Mouse (Mus musculus): ENCODE measurements around the gene Ston2. TPM values are rescaled to one million over a fixed set of nuclear protein-coding genes. Genes with fewer than 3 reads are reported as not detected.
"Not testable (repeated sequence)": the region's sequence is repeated elsewhere in the genome, so short reads cannot be mapped to it uniquely, and the experiment has no call there.

Gene Ston2
- total RNA-seq, 2 experiments from 2014 or later = 14.7 to 20.0 TPM

GRCm38 (mm10) chr12:91798720-91799378, 10.7 kb upstream of the Ston2 start:
- intact Hi-C loops (cut with DNase I) = loop anchor here (2.0 to 5.0 kb wide), 2 partner anchors 158 to 397 kb away; no protein-coding TSS in a partner anchor

GRCm38 (mm10) chr12:91796774-91797173, 8.6 kb upstream of the Ston2 start:
- DNase-seq (ENCODE audit: low spot score in 2 of 2) = no peak

More at GRCm38 (mm10) chr12:91798720-91799378, 10.7 kb upstream of the Ston2 start:
- no peak for DNase-seq (ENCODE audit: low spot score in 2 of 2)

GRCm38 (mm10) chr12:91793266-91793665, 5.1 kb upstream of the Ston2 start:
- DNase-seq (ENCODE audit: low spot score in 2 of 2) = no peak
- intact Hi-C loops (cut with DNase I) = no loop called here

More at GRCm38 (mm10) chr12:91796774-91797173, 8.6 kb upstream of the Ston2 start:
- intact Hi-C loops (cut with DNase I) = loop anchor here (5.0 kb wide), 1 partner anchor 394 kb away; no protein-coding TSS in a partner anchor

GRCm38 (mm10) chr12:91791822-91792221, 3.6 kb upstream of the Ston2 start:
- intact Hi-C loops (cut with DNase I) = no loop called here

GRCm38 (mm10) chr12:91789801-91790200, 1.6 kb upstream of the Ston2 start:
- intact Hi-C loops (cut with DNase I) = loop anchor here (2.0 kb wide), 1 partner anchor 149 kb away; no protein-coding TSS in a partner anchor
- peak; percentile 67 to 76 for DNase-seq (ENCODE audit: low spot score in 2 of 2)

More at GRCm38 (mm10) chr12:91791822-91792221, 3.6 kb upstream of the Ston2 start:
- no peak for DNase-seq (ENCODE audit: low spot score in 2 of 2)

- DNase-seq (ENCODE audit: low spot score in 2 of 2) = not testable (repeated sequence)
- intact Hi-C loops (cut with DNase I) = loop anchor here (2.0 kb wide), 1 partner anchor 148 kb away; no protein-coding TSS in a partner anchor
Measured at GRCm38 (mm10) chr12:91788446-91788845, 259 bp upstream of the Ston2 start.

- intact Hi-C loops (cut with DNase I) = no loop called here
Measured at GRCm38 (mm10) chr12:91786355-91786754, 1.8 kb downstream of the Ston2 start.

DNA sequence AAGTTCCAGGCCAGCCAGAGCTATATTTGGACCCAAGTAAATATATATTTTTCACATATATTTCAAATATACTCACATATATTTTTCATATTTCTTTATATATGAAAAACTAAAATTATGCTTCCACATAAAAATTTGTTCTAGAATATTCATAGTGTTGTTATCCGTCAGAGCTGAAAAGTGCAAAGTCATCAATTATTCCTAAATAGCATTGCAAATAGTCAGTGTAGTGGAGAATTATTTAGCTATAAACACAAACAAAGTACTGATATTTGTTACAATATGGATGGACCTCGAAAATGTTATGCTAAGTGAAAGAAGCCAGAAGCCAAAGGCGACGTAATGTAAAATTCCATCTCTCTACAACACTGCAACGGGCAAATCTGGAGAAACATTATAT, 6.8 kb downstream of the Ston2 start:
- DNase-seq (ENCODE audit: low spot score in 2 of 2) = no peak
- intact Hi-C loops (cut with DNase I) = no loop called here

More at GRCm38 (mm10) chr12:91786355-91786754, 1.8 kb downstream of the Ston2 start:
- no peak for DNase-seq (ENCODE audit: low spot score in 2 of 2)

GRCm38 (mm10) chr12:91780531-91780930, 7.7 kb downstream of the Ston2 start:
- intact Hi-C loops (cut with DNase I) = no loop called here
- no peak for DNase-seq (ENCODE audit: low spot score in 2 of 2)

GRCm38 (mm10) chr12:91779004-91779365, 9.2 kb downstream of the Ston2 start:
- intact Hi-C loops (cut with DNase I) = no loop called here
- peak; percentile 75 to 77 for DNase-seq (ENCODE audit: low spot score in 2 of 2)

- DNase-seq (ENCODE audit: low spot score in 2 of 2) = peak in 1 of 2 experiments; percentile 32
- intact Hi-C loops (cut with DNase I) = no loop called here
Measured at GRCm38 (mm10) chr12:91778211-91779003, 9.8 kb downstream of the Ston2 start.

DNA sequence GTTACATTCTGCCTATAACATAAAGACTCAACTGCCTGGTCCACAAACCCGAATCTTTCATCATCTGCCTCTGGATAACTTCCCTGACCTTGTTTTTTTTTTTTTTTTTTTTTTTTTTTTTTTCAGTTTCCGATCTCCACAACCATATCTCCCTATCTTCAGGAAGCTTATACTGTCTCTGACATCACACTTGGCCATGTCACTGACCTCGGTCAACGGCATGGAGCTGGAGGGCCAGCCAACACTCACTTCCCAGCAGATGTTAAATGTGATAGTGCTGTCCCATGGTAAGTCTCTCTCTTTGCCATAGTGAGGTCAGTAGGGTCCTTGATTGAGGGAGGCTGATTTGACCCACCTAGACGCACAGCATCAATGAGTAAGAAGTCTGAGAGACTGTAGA, 11.8 kb downstream of the Ston2 start:
- no peak for DNase-seq (ENCODE audit: low spot score in 2 of 2)
- intact Hi-C loops (cut with DNase I) = no loop called here

DNA sequence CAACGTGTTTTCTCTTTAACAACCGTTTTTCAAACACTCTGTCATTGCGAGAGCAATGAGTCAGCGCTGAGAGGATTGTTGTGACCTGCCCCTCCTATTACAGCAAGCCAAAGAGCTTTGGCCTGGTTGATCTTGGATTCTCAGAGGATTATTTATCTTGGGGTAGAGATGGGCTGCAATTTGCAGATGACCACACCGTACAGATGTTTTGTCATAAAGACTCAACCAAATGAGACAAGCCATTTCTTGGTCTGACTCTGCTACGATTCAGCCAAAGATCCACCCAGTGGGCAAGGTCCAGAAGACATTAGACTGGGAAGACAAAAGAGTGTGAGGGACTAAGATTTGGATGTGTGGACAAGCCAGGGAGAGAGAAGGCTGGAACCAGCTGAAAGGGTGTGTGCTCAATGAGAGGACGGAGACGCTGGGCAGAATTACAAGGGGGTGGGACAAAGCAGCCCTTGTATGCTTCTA, 13.3 kb downstream of the Ston2 start:
- DNase-seq (ENCODE audit: low spot score in 2 of 2) = peak in 1 of 2 experiments; percentile 27
- intact Hi-C loops (cut with DNase I) = no loop called here

GRCm38 (mm10) chr12:91768871-91769270, 19.3 kb downstream of the Ston2 start:
- DNase-seq (ENCODE audit: low spot score in 2 of 2) = no peak
- intact Hi-C loops (cut with DNase I) = no loop called here

- DNase-seq (ENCODE audit: low spot score in 2 of 2) = no peak
- intact Hi-C loops (cut with DNase I) = no loop called here
Measured at GRCm38 (mm10) chr12:91768176-91768575, 20.0 kb downstream of the Ston2 start.

GRCm38 (mm10) chr12:91766338-91767107, 21.7 kb downstream of the Ston2 start:
- intact Hi-C loops (cut with DNase I) = no loop called here
- DNase-seq (ENCODE audit: low spot score in 2 of 2) = peak; percentile 21 to 46

DNA sequence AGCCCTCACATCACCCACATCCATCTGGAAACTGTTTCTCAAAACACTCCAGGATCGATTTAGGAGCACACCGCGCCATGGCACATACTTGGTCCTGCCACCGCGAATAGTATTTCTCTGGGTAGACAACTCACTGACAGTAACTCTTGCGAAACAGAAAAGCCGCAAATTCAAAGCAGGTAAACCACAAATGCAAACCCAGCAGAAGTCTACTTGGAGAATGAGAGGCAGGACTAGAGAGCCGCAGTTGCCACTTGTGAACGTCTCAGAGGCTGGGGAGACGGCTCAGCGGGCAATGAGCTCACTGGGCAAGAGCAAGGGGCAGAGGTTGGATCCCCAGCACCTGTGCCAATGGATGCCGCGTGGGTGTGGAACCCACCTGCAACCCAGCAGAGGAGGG, 22.7 kb downstream of the Ston2 start:
- intact Hi-C loops (cut with DNase I) = no loop called here
- peak in 1 of 2 experiments; percentile 20 for DNase-seq (ENCODE audit: low spot score in 2 of 2)

- intact Hi-C loops (cut with DNase I) = no loop called here
- DNase-seq (ENCODE audit: low spot score in 2 of 2) = peak in 1 of 2 experiments; percentile 24
Measured at GRCm38 (mm10) chr12:91765054-91765453, 23.1 kb downstream of the Ston2 start.

GRCm38 (mm10) chr12:91764471-91764870, 23.7 kb downstream of the Ston2 start:
- intact Hi-C loops (cut with DNase I) = no loop called here

DNA sequence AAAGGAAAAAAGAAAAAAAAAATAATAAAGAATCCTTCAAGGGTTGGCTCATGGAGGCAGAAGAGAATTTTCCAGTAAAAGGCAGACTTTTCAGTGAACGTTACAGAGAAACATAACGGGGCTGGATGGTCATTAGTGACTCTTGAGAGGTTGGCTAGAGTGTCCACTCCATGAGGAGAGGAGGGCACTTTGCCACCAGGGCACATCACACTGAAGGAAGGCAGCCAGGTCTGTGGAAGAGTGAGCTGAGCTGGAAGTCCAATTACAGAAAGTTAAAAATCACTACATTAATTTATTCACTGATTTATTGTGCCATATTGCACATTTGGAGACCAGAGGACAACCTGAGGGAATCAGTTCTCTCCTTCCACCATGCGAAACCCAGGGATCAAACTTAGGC, 28.4 kb downstream of the Ston2 start:
- DNase-seq (ENCODE audit: low spot score in 2 of 2) = no peak
- intact Hi-C loops (cut with DNase I) = no loop called here

More at GRCm38 (mm10) chr12:91764471-91764870, 23.7 kb downstream of the Ston2 start:
- no peak for DNase-seq (ENCODE audit: low spot score in 2 of 2)
